Mouse (Mus musculus) olfactory bulb, adult 2 months (tissue): Measurements from ENCODE around the gene Mep1a. TPM values are rescaled to one million over a fixed set of nuclear protein-coding genes. Genes with fewer than 3 reads are reported as not detected.

Source experiments
- H3K27ac ChIP-seq: fragments of 200-500 bp; 2 replicates; pipeline ENCODE4 v1.5.1; 2012; ENCODE audit warnings: low read depth, low read length; ENCODE audit not compliant: insufficient read depth
- H3K4me1 ChIP-seq: fragments of 200-500 bp; 2 replicates; pipeline ENCODE4 v1.6.1; 2012; ENCODE audit warnings: low read length; ENCODE audit not compliant: control insufficient read depth, insufficient read depth
- H3K4me3 ChIP-seq: fragments of 200-500 bp; 2 replicates; pipeline ENCODE4 v1.5.1; 2012; ENCODE audit warnings: mild to moderate bottlenecking, low read depth, low read length, moderate library complexity; ENCODE audit not compliant: insufficient read depth
- CTCF ChIP-seq: fragments of 200-500 bp; IDR thresholded peaks from 2 replicates; pipeline ENCODE4 v1.5.1; 2012; ENCODE audit warnings: low read depth, mild to moderate bottlenecking, low read length, moderate library complexity; ENCODE audit not compliant: insufficient read depth
- POLR2A ChIP-seq: fragments of 200-500 bp; IDR thresholded peaks from 2 replicates; pipeline ENCODE4 v1.6.1; 2012; ENCODE audit warnings: mild to moderate bottlenecking, low read depth, low read length, moderate library complexity; ENCODE audit not compliant: insufficient read depth
- WGBS: fragments of 180-500 bp; shearing (Covaris S2); methylation state at CpG from one replicate; pipeline ENCODE4 v1.1.7; 2018; 5-methylcytosine and 5-hydroxymethylcytosine counted together
- polyA plus RNA-seq: library from polyadenylated mRNA; stranded (reverse); fragments of >200 nt; gene quantifications from 2 replicates; pipeline ENCODE4 v1.2.4, GENCODE M21; 2012; ENCODE audit warnings: low replicate concordance; ENCODE audit not compliant: missing spikeins, insufficient read depth, insufficient read length

Mep1a gene
- polyA plus RNA-seq, 1 experiment = not detected

DNA sequence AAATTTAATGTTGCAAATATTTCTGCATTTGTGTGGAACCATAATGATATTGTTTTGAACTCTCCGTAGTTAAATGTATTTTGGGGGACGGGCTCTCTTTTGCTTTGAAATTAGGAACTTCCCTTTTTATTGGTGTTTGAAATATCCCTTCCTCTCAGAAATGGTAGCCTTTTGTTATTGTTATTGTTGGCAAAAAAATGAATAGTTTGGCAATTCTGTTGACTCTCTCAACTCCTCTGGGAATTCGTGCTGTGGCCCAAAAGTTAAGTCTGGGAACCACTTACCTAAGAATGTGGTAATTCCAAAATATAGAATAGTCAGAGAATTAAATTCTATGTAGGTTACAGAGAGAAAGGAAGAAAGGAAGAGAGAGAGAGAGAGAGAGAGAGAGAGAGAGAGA is 17.6 kb upstream of the Mep1a start:
- H3K4me3 ChIP-seq = no peak overlapping the region
- no peak overlapping the region for H3K27ac ChIP-seq
- H3K4me1 ChIP-seq = no peaks in the 10 kb centered on the region
- TF ChIP-seq CTCF (no peak), POLR2A (no peak)
- WGBS = 86% methylated on average over 3 of the region's 3 CpGs

DNA sequence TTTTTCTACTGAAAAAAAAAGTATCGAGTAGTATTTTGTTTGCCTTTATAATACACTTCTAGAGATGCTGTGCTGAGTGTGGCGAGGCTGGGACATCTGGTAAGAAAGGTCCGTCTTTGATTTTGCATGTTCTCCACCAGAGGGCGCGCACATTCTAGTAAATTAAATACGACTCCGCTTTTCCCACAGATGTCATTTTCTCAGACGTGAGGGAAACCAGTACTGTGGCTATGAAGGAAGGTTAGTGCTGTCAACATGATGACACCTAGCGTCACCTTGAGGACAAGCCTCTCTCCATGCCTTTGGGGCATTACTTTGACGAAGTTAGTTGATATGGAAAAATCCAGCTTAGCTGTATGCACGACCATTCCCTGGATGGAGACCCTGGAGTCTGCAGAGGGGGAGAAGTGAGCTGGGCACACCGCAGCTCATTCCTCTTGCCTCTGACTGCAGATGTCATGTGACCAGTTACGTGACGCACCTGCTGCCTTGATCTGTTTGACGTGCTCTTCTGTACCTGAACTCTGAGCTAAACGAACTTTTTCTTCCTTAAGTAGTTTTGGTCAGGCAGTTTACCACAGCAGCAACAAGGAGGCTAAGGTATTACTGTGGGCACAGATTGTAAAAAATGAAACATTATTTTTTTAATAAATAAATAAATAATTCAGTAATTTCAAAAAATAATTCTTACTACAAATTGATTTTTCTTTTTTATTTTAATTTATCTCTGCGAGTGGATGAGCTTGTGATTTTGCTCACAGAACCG is 16.2 kb upstream of the Mep1a start:
- H3K4me3 ChIP-seq = no peak overlapping the region
- H3K4me1 ChIP-seq = no peaks in the 10 kb centered on the region
- H3K27ac ChIP-seq = no peak overlapping the region
- WGBS = 27% methylated on average over 18 of the region's 18 CpGs
- TF ChIP-seq POLR2A = no peak
- TF ChIP-seq CTCF = no peak

DNA sequence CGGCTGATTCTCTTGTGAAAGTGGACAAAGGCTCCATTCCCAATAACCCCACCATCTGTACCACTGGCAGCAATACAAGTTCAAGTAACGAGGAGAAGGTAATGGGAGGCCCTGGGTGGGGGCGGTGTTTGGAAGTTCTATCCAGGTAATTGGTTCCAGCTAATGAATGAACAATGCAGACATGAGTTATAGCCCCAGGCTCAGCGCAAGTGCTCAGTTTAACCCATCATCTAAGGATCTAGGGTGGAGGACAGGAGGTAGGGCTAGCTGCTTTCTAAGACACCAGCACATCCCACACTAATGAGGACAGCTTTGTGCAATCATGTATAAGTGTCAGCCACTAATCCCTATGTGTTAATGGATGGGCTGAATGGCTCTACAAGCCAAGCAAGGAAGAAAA is 8.2 kb upstream of the Mep1a start:
- TF ChIP-seq POLR2A (no peak), CTCF (no peak)
- 66% methylated on average over 4 of the region's 4 CpGs for WGBS
- H3K4me1 ChIP-seq = no peaks in the 10 kb centered on the region

DNA sequence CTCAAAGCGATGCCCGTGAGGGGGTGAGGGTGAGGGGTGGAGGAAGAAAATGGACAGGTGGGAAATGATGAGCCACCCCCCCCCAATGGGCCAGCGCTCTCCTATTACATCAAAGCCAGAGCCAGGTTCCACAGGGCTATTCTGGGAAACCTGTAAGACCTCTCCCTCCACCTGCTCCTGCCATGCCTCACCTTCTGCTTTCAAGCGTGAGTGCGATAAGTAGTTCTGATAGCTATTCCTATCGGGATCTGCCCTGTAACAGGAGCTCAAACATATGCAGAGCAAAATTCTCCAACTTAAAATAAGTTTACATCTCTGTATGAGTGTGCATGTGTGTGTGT is 2.0 kb upstream of the Mep1a start:
- no peak overlapping the region for H3K4me3 ChIP-seq
- no peak for TF ChIP-seq CTCF
- TF ChIP-seq POLR2A = no peak
- 67% methylated on average over 6 of the region's 6 CpGs for WGBS
- H3K4me1 ChIP-seq = no peaks in the 10 kb centered on the region
- no peak overlapping the region for H3K27ac ChIP-seq

More for the DNA sequence above, 8.2 kb upstream of the Mep1a start:
- Histone ChIP-seq H3K4me3 (no peak overlapping the region), H3K27ac (no peak overlapping the region)

DNA sequence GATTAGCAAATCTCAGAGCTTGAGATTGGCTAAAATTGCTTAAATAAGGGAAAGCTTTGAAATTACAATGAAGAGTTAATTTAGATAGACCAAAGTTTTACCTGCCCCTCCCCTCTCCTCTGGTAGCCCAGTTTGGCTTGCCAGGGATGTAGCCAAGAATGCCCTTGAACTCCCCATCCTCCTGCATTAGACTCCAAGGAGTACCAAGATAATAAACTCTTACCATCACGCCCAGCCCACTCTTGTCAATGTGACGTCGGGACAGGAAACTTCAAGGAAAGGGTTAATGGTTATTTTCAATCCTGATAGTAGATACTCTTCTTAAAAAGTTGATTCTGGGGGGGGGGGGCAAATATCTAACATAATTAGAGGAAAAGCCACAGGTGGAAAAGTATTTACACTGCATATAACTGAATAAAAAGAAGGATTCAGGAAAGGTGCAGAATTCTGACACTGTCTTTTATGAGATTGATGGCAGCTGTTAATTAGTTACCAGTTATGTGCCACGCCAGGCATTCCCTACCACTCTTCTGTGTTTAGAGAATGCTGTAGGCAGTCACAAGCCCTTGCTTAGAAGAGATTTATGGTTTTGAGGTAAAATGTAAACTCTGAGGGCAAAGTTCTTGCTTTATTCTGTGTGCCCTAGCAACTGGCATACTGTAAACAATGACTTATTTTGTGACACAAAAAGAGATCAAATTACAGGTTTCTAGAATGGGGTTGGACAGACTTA is 1.4 kb upstream of the Mep1a start:
- no peak for TF ChIP-seq CTCF
- TF ChIP-seq POLR2A = no peak
- Histone ChIP-seq H3K4me3 (no peak overlapping the region), H3K27ac (no peak overlapping the region), H3K4me1 (no peaks in the 10 kb centered on the region)
- 76% methylated on average over 4 of the region's 4 CpGs for WGBS

DNA sequence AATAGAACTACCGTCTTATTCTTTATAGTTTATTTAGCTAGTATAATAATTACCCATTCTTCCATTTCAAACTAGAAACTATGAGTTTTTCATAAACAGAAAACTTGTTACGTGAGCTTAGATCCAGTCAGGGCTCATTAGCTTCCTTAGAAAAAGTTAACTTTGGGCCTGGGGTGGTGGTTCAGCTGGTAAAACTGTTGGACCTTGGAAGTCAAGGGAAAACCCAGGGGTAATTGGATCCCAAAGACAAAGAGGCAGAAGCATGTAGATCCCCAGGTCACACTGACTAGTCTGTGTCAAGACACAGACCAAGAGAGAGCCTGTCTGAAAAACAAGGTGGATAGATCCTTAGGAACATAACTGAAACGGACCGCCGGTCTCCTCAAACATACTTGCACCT is 981 bp downstream of the Mep1a start:
- no peak overlapping the region for H3K4me3 ChIP-seq
- no peak for TF ChIP-seq POLR2A
- TF ChIP-seq CTCF = no peak
- no peak overlapping the region for H3K27ac ChIP-seq
- WGBS = 99% methylated on average over 5 of the region's 5 CpGs
- no peaks in the 10 kb centered on the region for H3K4me1 ChIP-seq

DNA sequence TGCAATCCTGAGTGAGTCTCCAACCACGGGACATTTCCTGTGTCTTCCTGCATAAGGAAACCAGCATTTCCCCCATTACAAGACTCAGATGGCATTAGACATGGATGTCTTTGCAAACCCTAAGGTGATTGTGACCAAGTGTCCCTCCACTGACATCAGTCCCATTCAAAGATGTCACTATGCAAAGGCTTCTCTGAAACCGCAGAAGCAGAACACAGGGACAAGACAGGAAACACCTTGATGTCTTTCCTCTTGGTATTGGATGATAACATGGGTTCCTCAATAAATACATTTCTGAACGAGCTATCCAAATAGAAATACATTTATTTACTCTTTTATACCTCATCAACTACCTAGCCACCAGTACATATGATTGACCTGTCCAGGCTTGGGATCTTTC is 1.4 kb downstream of the Mep1a start:
- 86% methylated on average over 3 of the region's 3 CpGs for WGBS
- TF ChIP-seq POLR2A = no peak
- TF ChIP-seq CTCF = no peak
- H3K4me3 ChIP-seq = no peak overlapping the region
- no peak overlapping the region for H3K27ac ChIP-seq
- no peaks in the 10 kb centered on the region for H3K4me1 ChIP-seq

DNA sequence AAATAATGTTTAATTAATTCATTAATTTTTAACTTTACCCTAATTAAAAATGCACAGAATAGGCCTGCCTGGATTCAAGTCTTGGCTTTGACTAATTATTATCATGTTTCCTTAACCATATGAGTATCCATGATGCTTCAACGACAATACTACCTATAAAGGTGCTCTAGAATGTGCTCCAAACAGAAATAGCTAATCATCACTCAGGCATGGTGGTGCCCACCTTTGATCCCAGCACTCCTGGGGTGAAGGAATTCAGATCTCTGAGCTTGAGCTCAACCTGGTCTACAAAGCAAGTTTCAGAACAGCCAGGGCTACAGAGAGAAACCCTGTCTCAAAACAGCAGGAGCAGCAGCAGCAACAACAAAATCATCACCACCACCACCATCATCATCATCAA is 2.1 kb downstream of the Mep1a start:
- Histone ChIP-seq H3K4me1 (no peaks in the 10 kb centered on the region), H3K4me3 (no peak overlapping the region), H3K27ac (no peak overlapping the region)
- TF ChIP-seq POLR2A (no peak), CTCF (no peak)
- WGBS = 82% methylated on average over 1 of the region's 1 CpGs

DNA sequence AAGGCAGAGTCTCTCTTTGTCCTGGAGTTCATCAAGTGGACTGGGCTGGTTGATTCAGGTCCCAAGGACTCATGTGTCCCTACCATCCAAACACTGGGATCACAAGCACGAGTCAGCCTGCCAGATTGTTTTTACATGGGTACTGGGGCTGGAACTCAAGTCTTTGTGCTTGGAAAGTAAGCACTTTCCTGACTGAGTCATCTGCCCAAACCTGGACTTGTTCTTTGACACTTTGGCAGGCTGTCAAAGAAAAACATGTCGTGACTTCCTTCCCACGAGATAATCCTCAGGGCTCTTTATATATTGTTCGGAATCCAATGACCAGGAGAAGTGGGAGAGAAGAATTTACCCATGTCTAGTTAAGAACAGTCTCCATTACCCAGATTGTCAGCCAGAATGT is 5.1 kb downstream of the Mep1a start:
- no peak for TF ChIP-seq CTCF
- TF ChIP-seq POLR2A = no peak
- WGBS = 70% methylated on average over 4 of the region's 4 CpGs
- no peak overlapping the region for H3K27ac ChIP-seq
- no peaks in the 10 kb centered on the region for H3K4me1 ChIP-seq
- no peak overlapping the region for H3K4me3 ChIP-seq
